Mouse (Mus musculus): ENCODE measurements at regions not wholly inside any gene's neighbourhood (a gene's known extent, or its start where the extent isn't known, plus 50 kb on each side); places are given as distances from the start of the nearest gene placed in this dataset.

DNA sequence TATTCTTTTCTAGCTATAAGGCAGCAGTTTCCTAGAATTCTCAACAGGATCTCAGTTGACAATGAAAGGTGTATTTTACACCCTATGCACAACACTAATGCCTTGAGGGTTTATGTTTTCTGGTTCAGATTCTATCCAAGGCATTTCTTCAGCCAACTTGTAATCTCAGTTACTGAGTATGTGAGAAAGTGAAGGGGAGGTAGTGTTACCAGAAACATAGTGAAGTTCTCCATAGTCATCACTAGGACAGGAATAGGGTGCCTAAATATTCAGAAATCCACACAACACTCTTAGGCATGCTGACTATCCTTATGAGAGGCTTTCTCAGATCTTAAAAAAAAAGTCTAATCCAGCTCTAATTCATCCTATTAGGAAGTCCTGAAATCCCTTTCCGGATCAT, 1228.2 kb upstream of the Cntnap5a start:
- intact Hi-C loops (cut with DNase I) = no loop called here
- peak in 1 of 2 experiments; percentile 34 for DNase-seq (ENCODE audit: low spot score in 2 of 2)

DNA sequence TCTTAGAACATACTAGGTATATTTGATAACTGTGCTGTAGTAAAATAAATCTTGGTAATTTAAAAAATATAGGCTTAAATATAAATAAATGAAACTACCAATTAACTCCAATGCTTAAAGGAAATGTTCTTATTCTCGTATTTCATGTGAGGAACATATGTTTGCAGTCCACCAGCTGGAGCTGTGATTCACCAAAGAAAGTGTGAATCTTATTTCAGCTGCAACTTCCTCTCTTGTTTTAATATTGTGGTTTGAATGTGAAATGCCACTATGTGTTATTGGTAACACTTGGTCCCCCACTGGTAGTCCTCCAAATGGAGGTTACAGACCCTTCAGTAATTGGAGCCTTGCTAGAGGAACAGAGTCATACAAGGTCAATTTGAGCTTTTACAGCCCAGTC, 1188.1 kb upstream of the Cntnap5a start:
- intact Hi-C loops (cut with DNase I) = no loop called here
- peak; percentile 11 to 59 for DNase-seq (ENCODE audit: low spot score in 2 of 2)

DNA sequence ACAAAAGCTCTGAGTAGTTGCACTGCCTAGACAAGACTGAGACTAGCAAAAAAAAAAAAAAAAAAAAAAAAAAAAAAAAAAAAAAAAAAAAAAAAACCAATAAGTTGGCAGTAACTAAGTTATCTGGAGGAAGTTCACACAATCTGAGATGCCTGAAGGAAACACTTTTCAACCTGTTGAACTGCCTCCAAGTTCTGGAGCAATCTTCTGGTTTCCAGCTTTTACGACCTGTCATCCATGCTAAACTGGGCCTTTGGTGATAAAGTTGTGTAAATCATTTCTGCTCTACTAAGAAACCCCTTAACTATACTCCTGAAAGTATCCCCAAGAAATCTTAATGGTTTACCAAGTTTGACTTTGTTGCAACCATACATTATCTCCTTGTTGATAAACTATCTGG, 1168.8 kb upstream of the Cntnap5a start:
- intact Hi-C loops (cut with DNase I) = no loop called here

DNA sequence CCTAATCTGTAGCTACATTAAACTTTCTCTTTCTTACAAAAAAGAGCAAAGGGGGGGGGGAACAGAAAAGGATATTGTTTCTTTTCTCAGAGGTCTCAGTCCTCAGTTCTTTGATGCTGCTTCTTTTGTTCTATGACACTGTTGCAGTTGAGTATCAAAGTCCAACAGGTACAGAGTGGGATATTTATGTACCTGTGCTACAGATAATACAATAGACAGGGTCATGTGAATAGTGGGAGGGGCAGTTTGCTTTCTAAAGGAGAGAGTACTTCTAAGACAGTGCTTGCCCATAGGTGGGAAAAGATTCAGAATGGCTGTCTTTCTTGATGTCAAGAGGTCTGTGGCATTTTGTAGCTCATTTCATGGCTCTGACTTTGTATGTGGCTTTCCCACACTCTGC, 1164.7 kb upstream of the Cntnap5a start:
- intact Hi-C loops (cut with DNase I) = no loop called here
- DNase-seq (ENCODE audit: low spot score in 2 of 2) = no peak

More for the DNA sequence above, 1168.8 kb upstream of the Cntnap5a start:
- no peak for DNase-seq (ENCODE audit: low spot score in 2 of 2)

DNA sequence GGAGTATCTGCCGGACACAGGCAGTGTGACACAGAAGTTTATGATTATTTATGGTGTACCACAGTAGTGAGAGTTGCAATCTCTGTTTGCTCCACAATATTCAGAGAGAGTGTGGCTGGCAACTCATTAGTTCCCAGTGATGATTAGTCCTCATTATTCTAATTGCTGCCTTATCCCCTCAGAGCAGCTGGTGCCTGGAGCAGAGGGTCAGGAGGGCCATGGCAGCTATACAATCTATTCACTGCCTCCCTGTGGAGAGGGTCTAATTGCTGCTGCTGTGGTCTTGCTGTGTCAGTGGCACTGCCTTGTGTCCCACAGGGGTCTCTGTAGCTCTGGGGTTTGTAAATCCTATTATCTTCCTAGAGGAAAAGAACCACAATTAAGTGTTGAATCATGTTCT, 1156.0 kb upstream of the Cntnap5a start:
- no peak for DNase-seq (ENCODE audit: low spot score in 2 of 2)
- intact Hi-C loops (cut with DNase I) = no loop called here

DNA sequence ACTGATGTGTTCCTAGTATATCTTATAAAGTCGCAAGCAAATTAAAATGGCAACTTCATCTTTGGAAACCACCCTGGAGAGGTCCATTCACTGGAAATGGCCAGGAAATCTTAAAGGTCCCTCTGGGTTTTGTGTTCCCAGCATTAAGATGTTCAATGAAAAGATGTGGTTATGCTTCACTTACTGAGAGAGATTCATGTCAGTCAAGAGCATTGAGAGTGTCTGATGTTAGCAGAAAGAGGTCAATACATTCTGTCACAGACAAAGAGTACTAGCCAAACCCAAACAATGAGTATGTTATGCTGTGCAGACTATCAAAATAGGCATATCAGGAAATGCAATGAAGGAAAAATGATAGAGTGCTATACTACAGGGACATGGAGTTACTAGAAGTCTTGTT, 1150.7 kb upstream of the Cntnap5a start:
- intact Hi-C loops (cut with DNase I) = no loop called here

DNA sequence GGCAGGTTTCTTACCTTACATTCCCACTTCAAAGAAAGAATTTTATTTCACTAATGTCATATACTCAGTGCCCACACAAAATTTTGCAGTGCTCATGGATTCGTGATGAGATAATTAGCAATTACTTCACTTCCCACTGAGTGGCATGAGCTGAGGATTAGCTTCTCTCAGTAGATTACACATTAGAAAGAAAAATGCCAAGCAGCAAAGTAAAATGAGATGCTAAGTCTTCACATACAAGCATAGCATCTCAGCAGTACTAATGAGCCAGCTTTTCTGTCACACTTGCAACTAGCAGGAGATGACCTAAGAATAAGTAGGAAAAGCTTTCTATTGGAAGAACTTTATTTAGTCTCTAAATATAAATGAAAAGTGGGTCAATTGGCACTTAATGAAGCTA, 1137.6 kb upstream of the Cntnap5a start:
- intact Hi-C loops (cut with DNase I) = no loop called here
- DNase-seq (ENCODE audit: low spot score in 2 of 2) = peak in 1 of 2 experiments; percentile 8

More for the DNA sequence above, 1150.7 kb upstream of the Cntnap5a start:
- DNase-seq (ENCODE audit: low spot score in 2 of 2) = no peak

DNA sequence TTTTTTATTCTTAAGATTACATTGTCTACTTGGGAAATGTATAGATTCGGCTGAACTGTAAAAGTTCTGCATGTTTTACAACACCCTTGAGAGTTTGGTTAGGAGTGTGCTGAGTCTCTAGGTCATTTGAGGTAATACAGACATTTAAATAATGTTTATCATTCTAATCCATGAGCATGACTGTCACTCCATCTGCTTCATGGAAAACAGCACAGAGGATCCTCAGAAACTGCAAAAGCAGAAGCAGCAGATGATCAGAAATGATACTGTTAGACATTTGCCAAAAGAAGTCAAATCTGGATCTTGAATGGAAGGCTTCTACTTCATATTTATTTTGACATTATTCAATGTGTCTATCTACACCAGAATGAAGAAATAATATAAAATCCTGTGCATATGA, 1131.8 kb upstream of the Cntnap5a start:
- DNase-seq (ENCODE audit: low spot score in 2 of 2) = peak in 1 of 2 experiments; percentile 11
- intact Hi-C loops (cut with DNase I) = no loop called here

DNA sequence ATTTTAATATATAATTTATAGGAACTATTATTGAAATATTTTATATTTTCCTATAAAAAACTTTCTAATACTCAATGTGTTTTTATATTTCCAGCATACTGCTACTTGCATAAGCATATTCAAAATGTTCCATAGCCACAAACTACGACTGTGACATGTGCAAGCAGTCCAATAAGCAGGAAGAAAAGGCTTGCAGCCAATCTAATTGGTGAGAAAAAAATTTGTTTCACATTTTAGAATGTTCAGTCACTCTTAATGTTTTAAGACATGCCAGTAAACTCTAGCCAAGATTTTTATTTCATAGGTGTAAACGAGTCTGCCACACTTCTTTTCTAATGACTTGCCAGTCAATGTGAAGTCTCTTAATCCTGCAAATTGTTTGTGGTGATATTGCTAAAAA, 1130.1 kb upstream of the Cntnap5a start:
- intact Hi-C loops (cut with DNase I) = no loop called here
- DNase-seq (ENCODE audit: low spot score in 2 of 2) = no peak
